Mouse (Mus musculus): ENCODE measurements around the gene Ly6g6c. TPM values are rescaled to one million over a fixed set of nuclear protein-coding genes. Genes with fewer than 3 reads are reported as not detected.

Gene Ly6g6c
- polyA plus RNA-seq, 1 experiment from 2014 or later = 0.38 TPM

- no peaks in the 10 kb centered on the region for H3K27me3 ChIP-seq (ENCODE audit: insufficient read depth, low read length)
- peak overlapping the region; percentile 99 for H3K4me2 ChIP-seq
- ATAC-seq (ENCODE audit: insufficient read depth) (peak; percentile 73), DNase-seq (no peak)
- H3K27ac ChIP-seq (ENCODE audit: low read depth) = peak overlapping the region; percentile 99
- no peaks in the 10 kb centered on the region for H3K9me3 ChIP-seq (ENCODE audit: low read depth, low read length)
- peak overlapping the region; percentile 63 for H3K4me3 ChIP-seq (ENCODE audit: low read depth, low read length)
- peaks cover 23% of the 10 kb centered on the region for H3K4me1 ChIP-seq (ENCODE audit: insufficient read depth)
- WGBS = 3% methylated on average over 48 of the region's 48 CpGs
- TF ChIP-seq CTCF (IDR thresholded peaks at IDR 0.05; ENCODE audit: low read depth) = no peak
- H3K9ac ChIP-seq = peak overlapping the region; percentile 94
- H3K36me3 ChIP-seq (ENCODE audit: insufficient read depth) = no peaks in the 10 kb centered on the region
Observed at GRCm38 (mm10) chr17:35045807-35046680, 19.1 kb upstream of the Ly6g6c start.

GRCm38 (mm10) chr17:35046681-35047455 lies 18.3 kb upstream of the Ly6g6c start, which contains the start of gene Msh5:
Gene Msh5, minus strand, starts transcription at chr17:35046745.
- H3K36me3 ChIP-seq (ENCODE audit: insufficient read depth) = no peaks in the 10 kb centered on the region
- H3K4me3 ChIP-seq (ENCODE audit: low read depth, low read length) = peak within 1 kb of the TSS; percentile 63
- no peak for TF ChIP-seq CTCF (IDR thresholded peaks at IDR 0.05; ENCODE audit: low read depth)
- no peaks in the 10 kb centered on the region for H3K27me3 ChIP-seq (ENCODE audit: insufficient read depth, low read length)
- H3K9me3 ChIP-seq (ENCODE audit: low read depth, low read length) = no peaks in the 10 kb centered on the region
- DNase-seq (peak; percentile 100), ATAC-seq (ENCODE audit: insufficient read depth) (peak; percentile 94)
- H3K27ac ChIP-seq (ENCODE audit: low read depth) = peak within 1 kb of the TSS; percentile 99
- 2% methylated on average over 33 of the region's 33 CpGs for WGBS
- H3K4me1 ChIP-seq (ENCODE audit: insufficient read depth) = peaks cover 24% of the 10 kb centered on the region
- peak within 1 kb of the TSS; percentile 94 for H3K9ac ChIP-seq
- H3K4me2 ChIP-seq = peak within 1 kb of the TSS; percentile 99

GRCm38 (mm10) chr17:35047688-35048087 lies 17.5 kb upstream of the Ly6g6c start:
- no peak for DNase-seq
- no peak for ATAC-seq (ENCODE audit: insufficient read depth)
- Histone ChIP-seq H3K27me3 (ENCODE audit: insufficient read depth, low read length) (no peaks in the 10 kb centered on the region), H3K9me3 (ENCODE audit: low read depth, low read length) (no peaks in the 10 kb centered on the region), H3K9ac (peak overlapping the region; percentile 6; the same call in 1 of the 2 replicates), H3K27ac (ENCODE audit: low read depth) (peak overlapping the region; percentile 99), H3K4me1 (ENCODE audit: insufficient read depth) (peaks cover 29% of the 10 kb centered on the region), H3K4me3 (ENCODE audit: low read depth, low read length) (no peak overlapping the region), H3K4me2 (peak overlapping the region; percentile 99), H3K36me3 (ENCODE audit: insufficient read depth) (peaks cover 7% of the 10 kb centered on the region)
- no peak for TF ChIP-seq CTCF (IDR thresholded peaks at IDR 0.05; ENCODE audit: low read depth)
- 31% methylated on average over 1 of the region's 1 CpGs for WGBS

- 23% methylated on average over 11 of the region's 11 CpGs for WGBS
- peak overlapping the region; percentile 6; the same call in 1 of the 2 replicates for H3K9ac ChIP-seq
- H3K27ac ChIP-seq (ENCODE audit: low read depth) = peak overlapping the region; percentile 99
- DNase-seq = peak; percentile 46
- no peak for ATAC-seq (ENCODE audit: insufficient read depth)
- H3K27me3 ChIP-seq (ENCODE audit: insufficient read depth, low read length) = no peaks in the 10 kb centered on the region
- peaks cover 29% of the 10 kb centered on the region for H3K4me1 ChIP-seq (ENCODE audit: insufficient read depth)
- no peak overlapping the region for H3K4me3 ChIP-seq (ENCODE audit: low read depth, low read length)
- H3K36me3 ChIP-seq (ENCODE audit: insufficient read depth) = peaks cover 13% of the 10 kb centered on the region
- no peak for TF ChIP-seq CTCF (IDR thresholded peaks at IDR 0.05; ENCODE audit: low read depth)
- H3K9me3 ChIP-seq (ENCODE audit: low read depth, low read length) = no peaks in the 10 kb centered on the region
- H3K4me2 ChIP-seq = peak overlapping the region; percentile 99
Observed at GRCm38 (mm10) chr17:35048149-35048931, 16.8 kb upstream of the Ly6g6c start.

GRCm38 (mm10) chr17:35048932-35049440 lies 16.2 kb upstream of the Ly6g6c start:
- DNase-seq (no peak), ATAC-seq (ENCODE audit: insufficient read depth) (no peak)
- no peaks in the 10 kb centered on the region for H3K27me3 ChIP-seq (ENCODE audit: insufficient read depth, low read length)
- peaks cover 20% of the 10 kb centered on the region for H3K36me3 ChIP-seq (ENCODE audit: insufficient read depth)
- peaks cover 29% of the 10 kb centered on the region for H3K4me1 ChIP-seq (ENCODE audit: insufficient read depth)
- peak overlapping the region; percentile 99 for H3K27ac ChIP-seq (ENCODE audit: low read depth)
- WGBS = 63% methylated on average over 5 of the region's 5 CpGs
- no peak overlapping the region for H3K9ac ChIP-seq
- peak overlapping the region; percentile 92 for H3K4me2 ChIP-seq
- no peak for TF ChIP-seq CTCF (IDR thresholded peaks at IDR 0.05; ENCODE audit: low read depth)
- no peaks in the 10 kb centered on the region for H3K9me3 ChIP-seq (ENCODE audit: low read depth, low read length)
- peak overlapping the region; percentile 54; the same call in 1 of the 2 replicates for H3K4me3 ChIP-seq (ENCODE audit: low read depth, low read length)

GRCm38 (mm10) chr17:35049561-35050016 lies 15.6 kb upstream of the Ly6g6c start, which contains the start of gene Clic1:
Gene Clic1, plus strand, starts transcription at chr17:35049966.
- TF ChIP-seq CTCF (IDR thresholded peaks at IDR 0.05; ENCODE audit: low read depth) = peak; percentile 52
- Histone ChIP-seq H3K4me2 (peak within 1 kb of the TSS; percentile 92), H3K36me3 (ENCODE audit: insufficient read depth) (peaks cover 26% of the 10 kb centered on the region), H3K4me3 (ENCODE audit: low read depth, low read length) (peak within 1 kb of the TSS; percentile 54), H3K4me1 (ENCODE audit: insufficient read depth) (peaks cover 29% of the 10 kb centered on the region), H3K27ac (ENCODE audit: low read depth) (peak within 1 kb of the TSS; percentile 99), H3K27me3 (ENCODE audit: insufficient read depth, low read length) (no peaks in the 10 kb centered on the region), H3K9ac (peak within 1 kb of the TSS; percentile 87), H3K9me3 (ENCODE audit: low read depth, low read length) (no peaks in the 10 kb centered on the region)
- DNase-seq (peak; percentile 93), ATAC-seq (ENCODE audit: insufficient read depth) (peak; percentile 31)
- WGBS = 1% methylated on average over 11 of the region's 11 CpGs

All from lung, embryonic 14.5 days (tissue).